In the genomic region with DNA sequence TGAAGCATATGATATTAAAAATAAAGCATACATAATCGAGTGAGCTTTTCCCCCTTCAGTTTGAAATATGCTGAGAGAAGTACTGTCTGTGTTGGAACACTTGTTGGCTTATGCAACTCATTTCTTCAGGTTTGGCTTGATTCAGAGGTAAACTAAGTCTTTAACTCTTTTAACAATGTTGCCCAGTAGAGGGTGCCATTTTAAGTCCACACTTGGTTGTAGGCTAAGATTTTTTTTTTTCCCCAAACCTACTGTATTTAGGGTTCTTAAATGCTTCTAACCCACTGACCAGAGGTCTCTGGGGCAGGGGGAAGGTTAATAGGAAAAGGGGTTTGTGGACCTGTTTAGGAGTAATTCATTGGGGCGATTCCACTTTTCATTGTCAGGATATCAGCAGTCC, we compare ENCODE assay signal across 27 mouse cellular contexts. TPM values are rescaled to one million over a fixed set of nuclear protein-coding genes. Genes with fewer than 3 reads are reported as not detected.
DNase-seq lines count a peak whose midpoint lies in the region; ATAC-seq and TF ChIP-seq lines count a peak whose summit lies in the region.
"Had no signal": no experiment of that assay in that cellular context is flagged by ENCODE, and none has a peak within 500 bp of the region (broad histone marks: within the 10 kb centered on the region; RNA-seq: fewer than 3 reads in every experiment).

No protein-coding gene starts in this region.

- in situ Hi-C loops in Patski (cut with MboI; ENCODE audit: low pct_unique_long_range_greater_than_20kb) = no loop called here

- intact Hi-C loops in left cerebral cortex, postnatal 14 days (cut with DNase I) = no loop called here

- POLR2A ChIA-PET in Patski (lab: Charles Lee) = no interaction called here

- CTCF ChIA-PET in Patski (lab: Charles Lee) = no interaction called here

- H3K27ac ChIP-seq in intestine, postnatal 0 days (ENCODE audit: low read depth, low read length) = no peak overlapping the region
- H3K27ac ChIP-seq in intestine, embryonic 16.5 days (ENCODE audit: low read length) = no peak overlapping the region
- H3K27ac ChIP-seq in stomach, postnatal 0 days (replicated peaks) = no peak overlapping the region
- H3K27ac ChIP-seq in lung, postnatal 0 days (ENCODE audit: low read length) = no peak overlapping the region
- H3K27ac ChIP-seq: embryonic facial prominence, embryonic 13.5 days; forebrain, embryonic 12.5 days; hindbrain, embryonic 10.5 days; left cerebral cortex, adult 2 months; limb, embryonic 15.5 days; midbrain, embryonic 12.5 days had no signal

- H3K27me3 ChIP-seq in intestine, postnatal 0 days (replicated peaks; ENCODE audit: control insufficient read depth, insufficient read depth, low read length) = no peaks in the 10 kb centered on the region
- H3K27me3 ChIP-seq in intestine, embryonic 16.5 days (replicated peaks; ENCODE audit: control insufficient read depth, insufficient read depth, low read length) = no peaks in the 10 kb centered on the region
- H3K27me3 ChIP-seq in Patski = no peaks in the 10 kb centered on the region
- H3K27me3 ChIP-seq in stomach, postnatal 0 days (ENCODE audit: control insufficient read depth, insufficient read depth, low read length) = no peaks in the 10 kb centered on the region
- H3K27me3 ChIP-seq in lung, postnatal 0 days (replicated peaks; ENCODE audit: insufficient read depth, low read length) = no peaks in the 10 kb centered on the region
- H3K27me3 ChIP-seq: embryonic facial prominence, embryonic 13.5 days; forebrain, embryonic 12.5 days; limb, embryonic 15.5 days; midbrain, embryonic 12.5 days had no signal

- H3K4me2 ChIP-seq in intestine, postnatal 0 days (replicated peaks; ENCODE audit: low read depth) = no peak overlapping the region
- no peak overlapping the region for H3K4me2 ChIP-seq in intestine, embryonic 16.5 days (ENCODE audit: low read depth, low read length)
- H3K4me2 ChIP-seq in stomach, postnatal 0 days (replicated peaks; ENCODE audit: low read depth) = no peak overlapping the region
- no peak overlapping the region for H3K4me2 ChIP-seq in lung, postnatal 0 days (replicated peaks; ENCODE audit: low read depth, low read length)
- H3K4me2 ChIP-seq: embryonic facial prominence, embryonic 13.5 days; forebrain, embryonic 12.5 days; heart, embryonic 11.5 days; limb, embryonic 15.5 days; midbrain, embryonic 12.5 days had no signal

- no peak overlapping the region for H3K9ac ChIP-seq in intestine, postnatal 0 days (ENCODE audit: low read depth, low read length)
- no peak overlapping the region for H3K9ac ChIP-seq in intestine, embryonic 16.5 days (ENCODE audit: low read depth, low read length)
- no peak overlapping the region for H3K9ac ChIP-seq in stomach, postnatal 0 days (ENCODE audit: low read length)
- H3K9ac ChIP-seq in lung, postnatal 0 days (replicated peaks; ENCODE audit: low read depth) = no peak overlapping the region
- H3K9ac ChIP-seq: embryonic facial prominence, embryonic 13.5 days; forebrain, embryonic 12.5 days; limb, embryonic 15.5 days; midbrain, embryonic 12.5 days had no signal

- no peak overlapping the region for H3K4me3 ChIP-seq in intestine, postnatal 0 days (ENCODE audit: low read depth, low read length)
- no peak overlapping the region for H3K4me3 ChIP-seq in intestine, embryonic 16.5 days (ENCODE audit: low read length)
- H3K4me3 ChIP-seq in stomach, postnatal 0 days (ENCODE audit: low read depth, low read length) = no peak overlapping the region
- no peak overlapping the region for H3K4me3 ChIP-seq in lung, postnatal 0 days (ENCODE audit: low read depth, low read length)
- H3K4me3 ChIP-seq: embryonic facial prominence, embryonic 13.5 days; erythroblast, embryonic 14.5 days; forebrain, embryonic 12.5 days; hindbrain, embryonic 10.5 days; left cerebral cortex, adult 2 months; limb, embryonic 15.5 days; midbrain, embryonic 12.5 days had no signal

- peak; percentile 28 for DNase-seq in lung, postnatal 36 days
- DNase-seq in lung, postnatal 10 days = no peak
- DNase-seq in Patski (ENCODE audit: low read depth, low spot score) = no peak
- DNase-seq in stomach, postnatal 0 days (ENCODE audit: low spot score) = no peak
- DNase-seq in lung, postnatal 0 days (ENCODE audit: low spot score) = no peak
- DNase-seq in left cerebral cortex, postnatal 14 days (ENCODE audit: low spot score in 2 of 2) = no peak
- DNase-seq: adrenal gland, postnatal 10 days; cerebellum, adult 18-20 months; cerebellum, postnatal 14 days; kidney, adult 8-10 months; kidney, postnatal 25 days; layer of hippocampus, adult 9-11 months; left cerebral cortex, postnatal 4 days; right cerebral cortex, postnatal 25 days; spleen, adult 18-20 months; thymus, postnatal 4 days had no signal

- TF ChIP-seq CTCF in intestine, postnatal 0 days (IDR thresholded peaks at IDR 0.05; ENCODE audit: low read depth) = 0 out of 2 replicates have a peak, but pooled peaks have one; percentile 27
- TF ChIP-seq CTCF in Patski (IDR thresholded peaks at IDR 0.05) = peak; percentile 32
- peak; percentile 29; the same call in 1 of the 2 replicates for TF ChIP-seq CTCF in stomach, postnatal 0 days (IDR thresholded peaks at IDR 0.05; ENCODE audit: low read depth)
- TF ChIP-seq CTCF in lung, postnatal 0 days (IDR thresholded peaks at IDR 0.05) = no peak

- no peak for ATAC-seq in intestine, postnatal 0 days
- no peak for ATAC-seq in intestine, embryonic 16.5 days
- no peak for ATAC-seq in Patski
- no peak for ATAC-seq in stomach, postnatal 0 days (ENCODE audit: low FRiP score, low TSS enrichment)
- ATAC-seq in lung, postnatal 0 days = no peak
- ATAC-seq: hindbrain, embryonic 16.5 days had no signal

- no peaks in the 10 kb centered on the region for H3K4me1 ChIP-seq in intestine, postnatal 0 days (replicated peaks; ENCODE audit: control insufficient read depth, insufficient read depth, low read length)
- H3K4me1 ChIP-seq in intestine, embryonic 16.5 days (ENCODE audit: control insufficient read depth, insufficient read depth, low read length) = no peaks in the 10 kb centered on the region
- no peaks in the 10 kb centered on the region for H3K4me1 ChIP-seq in stomach, postnatal 0 days (replicated peaks; ENCODE audit: control insufficient read depth, insufficient read depth)
- no peaks in the 10 kb centered on the region for H3K4me1 ChIP-seq in lung, postnatal 0 days (ENCODE audit: insufficient read depth, low read depth, low read length)
- H3K4me1 ChIP-seq: embryonic facial prominence, embryonic 13.5 days; forebrain, embryonic 12.5 days; hindbrain, embryonic 10.5 days; limb, embryonic 15.5 days; midbrain, embryonic 12.5 days had no signal

- no peak for TF ChIP-seq EP300 in stomach, postnatal 0 days (optimal IDR thresholded peaks at IDR 0.05)
- no peak for TF ChIP-seq EP300 in lung, postnatal 0 days (IDR thresholded peaks at IDR 0.05)

- 66% methylated on average over 2 of the region's 2 CpGs for WGBS in intestine, postnatal 0 days
- WGBS in intestine, embryonic 16.5 days = 65% methylated on average over 2 of the region's 2 CpGs
- 66% methylated on average over 2 of the region's 2 CpGs for WGBS in stomach, postnatal 0 days
- 68% methylated on average over 2 of the region's 2 CpGs for WGBS in lung, postnatal 0 days

- no peaks in the 10 kb centered on the region for H3K36me3 ChIP-seq in intestine, postnatal 0 days (ENCODE audit: control insufficient read depth, insufficient read depth)
- no peaks in the 10 kb centered on the region for H3K36me3 ChIP-seq in intestine, embryonic 16.5 days (ENCODE audit: control insufficient read depth, insufficient read depth, low read length)
- no peaks in the 10 kb centered on the region for H3K36me3 ChIP-seq in stomach, postnatal 0 days (ENCODE audit: control insufficient read depth, insufficient read depth, low read length)
- no peaks in the 10 kb centered on the region for H3K36me3 ChIP-seq in lung, postnatal 0 days (ENCODE audit: insufficient read depth, low read length)
- H3K36me3 ChIP-seq: embryonic facial prominence, embryonic 13.5 days; forebrain, embryonic 12.5 days; hindbrain, embryonic 10.5 days; limb, embryonic 15.5 days; midbrain, embryonic 12.5 days had no signal

- H3K9me3 ChIP-seq in intestine, postnatal 0 days (ENCODE audit: control insufficient read depth) = no peaks in the 10 kb centered on the region
- no peaks in the 10 kb centered on the region for H3K9me3 ChIP-seq in intestine, embryonic 16.5 days (ENCODE audit: control insufficient read depth, low read length)
- H3K9me3 ChIP-seq in stomach, postnatal 0 days (ENCODE audit: control insufficient read depth, low read length) = no peaks in the 10 kb centered on the region
- no peaks in the 10 kb centered on the region for H3K9me3 ChIP-seq in lung, postnatal 0 days (ENCODE audit: low read length)
- H3K9me3 ChIP-seq: embryonic facial prominence, embryonic 13.5 days; forebrain, embryonic 12.5 days; hindbrain, embryonic 10.5 days; limb, embryonic 15.5 days; midbrain, embryonic 12.5 days had no signal

RNA-seq across cellular contexts. Expression of gene Tdrd3, which starts 33.4 kb away (rescaled TPM):
- polyA plus RNA-seq in intestine, postnatal 0 days (2015; fragmentation: Nextera tagmentation; extraction: Ambion mirVana) = 8.6 and 8.7 TPM in 2 replicates
- polyA plus RNA-seq in intestine, embryonic 16.5 days (2015; fragmentation: Nextera tagmentation; extraction: Ambion mirVana) = 14.0 and 14.4 TPM in 2 replicates
- 29.4 TPM for polyA plus RNA-seq in Patski (2021)
- polyA plus RNA-seq in stomach, postnatal 0 days (2015; fragmentation: Nextera tagmentation; extraction: Ambion mirVana) = 12.6 TPM in 2 replicates
- 15.5 and 20.6 TPM in 2 replicates for polyA plus RNA-seq in lung, postnatal 0 days (2015; fragmentation: Nextera tagmentation; extraction: Ambion mirVana)
- 10 to 100 TPM; 23.3 to 23.8 TPM for total RNA-seq in left cerebral cortex, postnatal 14 days (2021)
